Mouse (Mus musculus): Measurements from ENCODE around the gene Eif4a1. TPM values are rescaled to one million over a fixed set of nuclear protein-coding genes. Genes with fewer than 3 reads are reported as not detected.
"Not testable (repeated sequence)": the region's sequence is repeated elsewhere in the genome, so short reads cannot be mapped to it uniquely, and the experiment has no call there.

Gene Eif4a1
- total RNA-seq, 2 experiments from 2014 or later = 640 to 673 TPM

DNA sequence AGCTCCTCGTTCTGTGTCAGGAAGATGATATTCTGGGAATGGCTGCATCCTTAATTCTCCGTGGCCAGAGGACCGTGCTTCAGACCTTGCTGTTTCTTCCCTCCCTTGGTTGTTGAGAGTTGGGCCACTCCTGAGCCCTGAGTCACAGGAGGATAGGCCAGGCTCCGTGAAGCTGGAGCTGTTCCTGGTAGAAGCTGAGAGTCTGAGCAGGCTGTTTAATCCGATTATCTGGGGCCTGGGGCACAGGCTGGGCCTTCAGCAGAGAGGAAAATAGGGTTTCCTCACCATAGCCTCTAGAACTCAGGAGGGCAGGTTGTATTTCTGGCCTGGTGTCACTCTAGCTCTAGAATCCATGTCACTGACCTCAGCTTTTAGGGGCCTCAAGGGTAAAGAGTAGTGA is 18.8 kb downstream of the Eif4a1 start:
- DNase-seq (ENCODE audit: low spot score in 2 of 2) = no peak

- DNase-seq (ENCODE audit: low spot score in 2 of 2) = no peak
These were observed 26.4 kb downstream of the Eif4a1 start for GRCm38 (mm10) chr11:69645860-69646259.

DNA sequence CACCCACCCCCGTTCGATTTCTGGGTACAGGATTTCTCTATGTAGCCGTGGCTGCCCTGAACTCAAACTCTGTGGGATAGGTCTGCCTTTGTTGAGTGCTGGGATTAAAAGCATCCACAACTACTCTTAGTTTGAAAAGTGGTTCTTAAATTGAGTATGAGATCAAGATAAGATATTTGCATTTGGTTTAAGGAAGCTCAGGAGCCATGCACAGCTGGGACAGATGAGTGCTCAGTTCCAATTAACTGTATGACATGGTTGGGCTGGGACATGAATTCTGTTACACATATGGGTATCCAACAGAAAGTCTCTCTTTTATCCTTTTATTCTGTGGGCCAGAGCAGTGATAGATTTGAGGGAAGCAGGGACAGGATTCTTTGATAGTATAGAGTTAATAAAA is 36.8 kb downstream of the Eif4a1 start:
- no peak for DNase-seq (ENCODE audit: low spot score in 2 of 2)

GRCm38 (mm10) chr11:69633128-69633866 is 38.9 kb downstream of the Eif4a1 start:
- DNase-seq (ENCODE audit: low spot score in 2 of 2) = peak in 1 of 2 experiments; percentile 52

GRCm38 (mm10) chr11:69632284-69633089 is 39.7 kb downstream of the Eif4a1 start, which contains the start of gene Fxr2:
Fxr2 (plus strand) TSS chr11:69632990.
- DNase-seq (ENCODE audit: low spot score in 2 of 2) = peak; percentile 99 to 100

GRCm38 (mm10) chr11:69629802-69630201 is 42.4 kb downstream of the Eif4a1 start:
- no peak for DNase-seq (ENCODE audit: low spot score in 2 of 2)

- DNase-seq (ENCODE audit: low spot score in 2 of 2) = peak in 1 of 2 experiments; percentile 50
These were observed 43.9 kb downstream of the Eif4a1 start for GRCm38 (mm10) chr11:69628286-69628685.

GRCm38 (mm10) chr11:69624339-69624738 is 47.9 kb downstream of the Eif4a1 start:
- not testable (repeated sequence) for DNase-seq (ENCODE audit: low spot score in 2 of 2)

DNA sequence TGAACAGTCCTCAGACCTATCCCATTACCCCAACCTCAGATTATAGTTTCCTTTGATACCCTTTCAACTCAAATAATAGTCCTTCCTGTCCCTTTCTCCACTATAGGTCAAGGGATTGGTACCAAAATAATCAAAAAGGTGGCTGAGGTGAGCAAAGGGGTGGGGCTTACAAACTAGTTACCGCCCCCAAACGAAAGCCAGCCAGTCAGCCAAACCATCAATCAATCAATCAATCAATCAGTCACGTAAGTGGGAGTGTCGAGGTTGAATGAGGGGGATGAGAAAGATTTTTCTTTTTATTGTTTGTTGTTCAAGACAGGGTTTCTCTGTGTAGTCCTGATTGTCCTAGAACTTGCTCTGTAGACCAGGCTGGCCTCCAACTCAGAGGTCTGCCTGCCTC is 49.2 kb downstream of the Eif4a1 start:
- DNase-seq (ENCODE audit: low spot score in 2 of 2) = no peak

DNA sequence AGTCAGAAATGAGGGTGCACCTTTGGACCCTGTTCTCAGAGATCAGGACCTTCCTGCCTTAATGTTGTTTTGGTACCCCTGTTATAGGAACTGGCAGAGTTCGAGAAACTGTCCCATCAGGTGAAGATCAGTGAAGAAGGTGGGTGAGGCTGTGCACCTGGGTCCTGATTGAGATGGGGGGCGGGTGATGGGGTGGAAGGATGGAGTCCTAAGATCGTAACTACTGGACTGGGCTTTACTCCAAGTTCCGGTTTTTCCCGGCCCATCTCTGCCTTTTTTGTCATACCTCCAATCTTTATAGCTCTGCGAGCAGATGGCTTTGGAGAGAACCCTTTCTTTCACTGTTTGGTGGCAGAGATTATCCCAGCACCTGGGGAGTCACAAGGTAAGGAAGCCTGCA is 49.8 kb downstream of the Eif4a1 start:
- DNase-seq (ENCODE audit: low spot score in 2 of 2) = no peak

DNA sequence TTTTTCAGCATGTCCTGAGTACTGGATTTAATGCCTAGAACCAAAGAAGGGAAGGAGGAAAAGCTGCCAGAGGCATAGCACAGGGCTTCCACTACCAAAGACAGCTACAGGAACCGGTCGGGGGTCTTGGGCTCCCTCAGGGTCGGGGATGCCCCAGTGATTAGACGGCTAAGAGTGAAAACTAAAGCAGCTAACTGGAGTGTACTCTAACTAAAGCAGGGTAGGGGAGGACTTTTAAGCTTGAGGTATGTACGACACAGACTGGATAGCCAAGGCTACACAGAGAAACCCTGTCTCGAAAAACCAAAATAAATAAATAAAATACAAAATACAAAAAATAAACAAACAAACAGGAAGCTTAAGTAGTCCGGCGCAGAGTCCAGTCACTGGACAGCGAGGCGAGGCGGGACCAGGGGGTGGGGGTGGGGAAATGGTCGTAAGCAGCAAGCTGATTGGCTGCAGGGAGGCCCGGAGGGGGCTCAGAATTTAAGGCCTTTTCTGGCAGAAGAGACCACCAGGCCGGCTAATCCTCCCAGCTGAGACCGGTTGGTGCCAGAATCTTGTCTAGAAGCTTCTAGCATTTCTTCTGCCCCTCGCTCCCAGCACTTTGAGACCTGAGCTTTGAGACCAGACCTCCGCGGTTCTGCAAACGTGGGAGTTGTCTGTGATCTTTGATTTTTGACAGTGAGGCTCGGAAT is 50.5 kb downstream of the Eif4a1 start, which contains the start of gene Sat2:
Sat2 (plus strand) TSS at position 454 of the 698 bp plus-strand sequence.
- DNase-seq (ENCODE audit: low spot score in 2 of 2) = peak in 1 of 2 experiments; percentile 30

DNA sequence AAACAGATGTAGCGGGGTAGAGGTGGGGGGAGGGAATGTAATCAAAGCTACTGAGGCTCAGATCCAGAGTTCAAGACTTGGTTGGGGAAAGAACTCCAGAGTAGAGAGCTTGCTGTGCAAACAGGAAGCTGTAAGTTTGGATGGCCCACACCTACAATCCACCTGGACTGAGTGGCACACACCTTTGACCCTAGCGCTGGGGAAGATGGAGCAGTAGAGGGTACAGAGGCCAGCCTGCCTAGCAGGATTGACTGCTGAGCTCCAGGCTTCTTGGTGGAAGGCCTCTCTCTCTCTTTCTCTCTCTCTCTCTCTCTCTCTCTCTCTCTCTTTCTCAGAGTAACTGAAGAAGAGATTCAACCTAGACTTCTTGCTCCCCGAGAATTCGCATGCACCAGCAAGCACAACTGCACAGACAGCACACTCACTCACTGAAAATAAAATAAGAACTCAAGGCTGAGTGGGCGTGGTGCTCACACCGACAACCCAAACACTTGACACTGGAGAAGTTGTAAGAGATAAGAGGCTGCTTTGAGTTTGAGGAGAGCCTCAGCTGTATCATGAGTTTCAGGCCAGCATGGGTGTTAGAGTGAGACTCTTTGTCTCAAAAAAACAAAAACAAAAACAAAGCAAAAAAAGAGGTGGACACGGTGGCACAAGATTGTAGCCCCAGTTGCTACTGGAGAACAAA is 51.7 kb downstream of the Eif4a1 start:
- DNase-seq (ENCODE audit: low spot score in 2 of 2) = no peak

- DNase-seq (ENCODE audit: low spot score in 2 of 2) = no peak
These were observed 54.4 kb downstream of the Eif4a1 start, which contains the start of gene Shbg for GRCm38 (mm10) chr11:69617805-69618204. Shbg (minus strand) TSS chr11:69617905.

Small RNA genes within 50 kb of the gene (microRNA-seq; reads per million reads assigned to microRNA genes)
- gene Mir1934 (3.7 reads per million, percentile 10 among the genes with 10 or more reads in this experiment), gene Mir467f (not detected)

Other genes starting within 250 kb of the Eif4a1 start
- gene Dnah2, start 123.3 kb downstream of the Eif4a1 start, total RNA-seq (2021) = 1 to 10 TPM; 1.1 to 1.7 TPM
- 1 to 10 TPM; 9.4 to 9.6 TPM for gene Efnb3, start 112.2 kb downstream of the Eif4a1 start, total RNA-seq (2021)
- 10 to 100 TPM; 13.0 to 13.1 TPM for gene Wrap53, start 92.2 kb downstream of the Eif4a1 start, total RNA-seq (2021)
- 100 to 1,000 TPM in 1 of 2 experiments, 10 to 100 TPM in 1; 92.4 to 101 TPM for gene Trp53, start 92.1 kb downstream of the Eif4a1 start, total RNA-seq (2021)
- 10 to 100 TPM; 74.6 to 83.4 TPM for gene Atp1b2, start 66.5 kb downstream of the Eif4a1 start, total RNA-seq (2021)
- gene Shbg, start 54.5 kb downstream of the Eif4a1 start, total RNA-seq (2021) = under 1 TPM in 1 of 2 experiments, not detected in 1; 0.59 TPM
- gene Sat2, start 50.4 kb downstream of the Eif4a1 start, total RNA-seq (2021) = 10 to 100 TPM; 18.3 to 20.9 TPM
- gene Fxr2, start 39.4 kb downstream of the Eif4a1 start, total RNA-seq (2021) = 100 to 1,000 TPM in 1 of 2 experiments, 10 to 100 TPM in 1; 89.3 to 111 TPM
- gene Sox15, start 17.1 kb downstream of the Eif4a1 start, total RNA-seq (2021) = under 1 TPM; 0.62 to 0.73 TPM
- 100 to 1,000 TPM; 107 to 119 TPM for gene Mpdu1, start 9.8 kb downstream of the Eif4a1 start, total RNA-seq (2021)
- 10 to 100 TPM; 11.9 to 12.5 TPM for gene Cd68, start 6.3 kb downstream of the Eif4a1 start, total RNA-seq (2021)
- gene Senp3, start 9.7 kb upstream of the Eif4a1 start, total RNA-seq (2021) = 10 to 100 TPM; 86.6 to 90.7 TPM
- 1 to 10 TPM; 4.2 to 5.2 TPM for gene Tnfsf13, start 13.4 kb upstream of the Eif4a1 start, total RNA-seq (2021)
- gene Tnfsf12, start 23.4 kb upstream of the Eif4a1 start, total RNA-seq (2021) = 10 to 100 TPM; 23.0 to 23.1 TPM
- 1 to 10 TPM; 3.1 to 4.6 TPM for gene Tnfsfm13, start 23.7 kb upstream of the Eif4a1 start, total RNA-seq (2021)
- gene Polr2a, start 86.2 kb upstream of the Eif4a1 start, total RNA-seq (2021) = 100 to 1,000 TPM in 1 of 2 experiments, 10 to 100 TPM in 1; 92.4 to 108 TPM
- not detected for gene Slc35g3, start 89.5 kb upstream of the Eif4a1 start, total RNA-seq (2021)
- 10 to 100 TPM; 48.5 to 58.3 TPM for gene Zbtb4, start 93.5 kb upstream of the Eif4a1 start, total RNA-seq (2021)
- gene Chrnb1, start 123.5 kb upstream of the Eif4a1 start, total RNA-seq (2021) = 1 to 10 TPM; 3.6 to 4.0 TPM
- 1 to 10 TPM; 3.4 to 4.8 TPM for gene Fgf11, start 129.4 kb upstream of the Eif4a1 start, total RNA-seq (2021)
- 1 to 10 TPM in 1 of 2 experiments, under 1 TPM in 1; 0.76 to 1.4 TPM for gene Tmem102, start 133.2 kb upstream of the Eif4a1 start, total RNA-seq (2021)
- gene Gm39566, start 142.9 kb upstream of the Eif4a1 start, total RNA-seq (2021) = not detected
- not detected for gene Spem2, start 146.0 kb upstream of the Eif4a1 start, total RNA-seq (2021)
- gene Spem1, start 149.8 kb upstream of the Eif4a1 start, total RNA-seq (2021) = not detected
- 10 to 100 TPM; 33.6 to 35.2 TPM for gene Nlgn2, start 165.4 kb upstream of the Eif4a1 start, total RNA-seq (2021)
- gene Tmem256, start 166.1 kb upstream of the Eif4a1 start, total RNA-seq (2021) = 100 to 1,000 TPM; 141 to 143 TPM
- gene Plscr3, start 174.0 kb upstream of the Eif4a1 start, total RNA-seq (2021) = 10 to 100 TPM; 76.6 to 77.9 TPM
- 1 to 10 TPM in 1 of 2 experiments, under 1 TPM in 1; 0.17 to 1.7 TPM for gene Tnk1, start 186.3 kb upstream of the Eif4a1 start, total RNA-seq (2021)
- gene Tmem95, start 205.6 kb upstream of the Eif4a1 start, total RNA-seq (2021) = not detected
- gene Kctd11, start 209.0 kb upstream of the Eif4a1 start, total RNA-seq (2021) = 1 to 10 TPM; 3.4 to 4.1 TPM
- gene Acap1, start 223.1 kb upstream of the Eif4a1 start, total RNA-seq (2021) = 1 to 10 TPM; 1.4 to 1.7 TPM
- gene 2810408A11Rik, start 228.6 kb upstream of the Eif4a1 start, total RNA-seq (2021) = 1 to 10 TPM; 4.8 to 5.6 TPM
- gene Neurl4, start 228.6 kb upstream of the Eif4a1 start, total RNA-seq (2021) = 10 to 100 TPM; 45.9 to 53.3 TPM
- gene Gps2, start 241.5 kb upstream of the Eif4a1 start, total RNA-seq (2021) = 10 to 100 TPM; 60.0 to 67.0 TPM
- 100 to 1,000 TPM; 598 to 600 TPM for gene Eif5a, start 249.5 kb upstream of the Eif4a1 start, total RNA-seq (2021)